Mouse (Mus musculus) E14TG2a.4 (cell line): ENCODE measurements around the gene Lgals3.

Experiments used
- H3K27me3 ChIP-seq: 2 replicates; pipeline ENCODE4 v1.6.1; 2014; ENCODE audit warnings: low read length, control low read depth; ENCODE audit not compliant: insufficient read depth
- H3K36me3 ChIP-seq: 2 replicates; pipeline ENCODE4 v1.6.1; 2014; ENCODE audit warnings: low read length, control low read depth; ENCODE audit not compliant: insufficient read depth
- H3K4me1 ChIP-seq: replicated peaks from 2 replicates; pipeline ENCODE4 v1.6.1; 2014; ENCODE audit warnings: low read depth, low read length, control low read depth
- H3K4me3 ChIP-seq: replicated peaks from 2 replicates; pipeline ENCODE4 v1.5.1; 2014; ENCODE audit warnings: mild to moderate bottlenecking, low read length
- H3K9me3 ChIP-seq: 2 replicates; pipeline ENCODE4 v1.6.1; 2014; ENCODE audit warnings: low read length, control low read depth
- CTCF ChIP-seq: conservative IDR thresholded peaks from 2 replicates; pipeline ENCODE4 v1.5.1; 2014; ENCODE audit warnings: low read length
- NANOG ChIP-seq: IDR thresholded peaks from 2 replicates; pipeline ENCODE4 v1.6.1; 2014; ENCODE audit warnings: borderline replicate concordance, low read length, mixed read lengths
- POU5F1 ChIP-seq: IDR thresholded peaks from 2 replicates; pipeline ENCODE4 v1.6.1; 2014; ENCODE audit warnings: low read length, borderline replicate concordance

The Lgals3 gene

GRCm38 (mm10) chr14:47373728-47374678, 6.5 kb downstream of the Lgals3 start:
- no peak for TF ChIP-seq NANOG
- TF ChIP-seq POU5F1, result no peak
- TF ChIP-seq CTCF, result no peak
- H3K9me3 ChIP-seq, result no peaks in the 10 kb centered on the region

GRCm38 (mm10) chr14:47376526-47376925, 9.0 kb downstream of the Lgals3 start:
- TF ChIP-seq CTCF (no peak), NANOG (no peak), POU5F1 (no peak)
- Histone ChIP-seq H3K36me3 (peaks cover 19% of the 10 kb centered on the region), H3K27me3 (peaks cover 19% of the 10 kb centered on the region), H3K4me1 (peaks cover 67% of the 10 kb centered on the region), H3K9me3 (no peaks in the 10 kb centered on the region), H3K4me3 (no peak overlapping the region)

More at GRCm38 (mm10) chr14:47373728-47374678, 6.5 kb downstream of the Lgals3 start:
- H3K36me3 ChIP-seq, result no peaks in the 10 kb centered on the region
- peaks cover 55% of the 10 kb centered on the region for H3K4me1 ChIP-seq
- peaks cover 19% of the 10 kb centered on the region for H3K27me3 ChIP-seq
- H3K4me3 ChIP-seq, result peak overlapping the region; percentile 75

- no peak for TF ChIP-seq NANOG
- TF ChIP-seq POU5F1, result no peak
- no peak for TF ChIP-seq CTCF
- H3K9me3 ChIP-seq, result no peaks in the 10 kb centered on the region
- no peak overlapping the region for H3K4me3 ChIP-seq
- peaks cover 31% of the 10 kb centered on the region for H3K36me3 ChIP-seq
- peaks cover 13% of the 10 kb centered on the region for H3K27me3 ChIP-seq
- H3K4me1 ChIP-seq, result peaks cover 62% of the 10 kb centered on the region
These were observed 10.8 kb downstream of the Lgals3 start for GRCm38 (mm10) chr14:47378336-47378735.

- Histone ChIP-seq H3K27me3 (no peaks in the 10 kb centered on the region), H3K4me1 (peaks cover 35% of the 10 kb centered on the region)
These were observed 16.4 kb downstream of the Lgals3 start for GRCm38 (mm10) chr14:47383911-47384310.

GRCm38 (mm10) chr14:47384653-47385052, 17.1 kb downstream of the Lgals3 start:
- no peak for TF ChIP-seq NANOG
- no peak for TF ChIP-seq POU5F1
- no peak for TF ChIP-seq CTCF
- Histone ChIP-seq H3K36me3 (peaks cover 84% of the 10 kb centered on the region), H3K4me1 (peaks cover 29% of the 10 kb centered on the region), H3K9me3 (no peaks in the 10 kb centered on the region), H3K27me3 (no peaks in the 10 kb centered on the region), H3K4me3 (no peak overlapping the region)

More at GRCm38 (mm10) chr14:47383911-47384310, 16.4 kb downstream of the Lgals3 start:
- H3K36me3 ChIP-seq, result peaks cover 82% of the 10 kb centered on the region
- H3K4me3 ChIP-seq, result no peak overlapping the region
- TF ChIP-seq NANOG, result no peak
- no peaks in the 10 kb centered on the region for H3K9me3 ChIP-seq

- TF ChIP-seq CTCF (no peak), POU5F1 (no peak), NANOG (no peak)
- Histone ChIP-seq H3K4me1 (peaks cover 23% of the 10 kb centered on the region), H3K36me3 (peaks cover 89% of the 10 kb centered on the region), H3K4me3 (no peak overlapping the region), H3K9me3 (no peaks in the 10 kb centered on the region), H3K27me3 (no peaks in the 10 kb centered on the region)
These were observed 18.6 kb downstream of the Lgals3 start for GRCm38 (mm10) chr14:47386125-47386524.

- Histone ChIP-seq H3K4me3 (no peak overlapping the region), H3K9me3 (no peaks in the 10 kb centered on the region), H3K27me3 (no peaks in the 10 kb centered on the region), H3K36me3 (peaks cover 97% of the 10 kb centered on the region), H3K4me1 (peaks cover 14% of the 10 kb centered on the region)
- TF ChIP-seq POU5F1, result no peak
- TF ChIP-seq CTCF, result no peak
- TF ChIP-seq NANOG, result no peak
These were observed 26.0 kb downstream of the Lgals3 start for GRCm38 (mm10) chr14:47393354-47394094.

GRCm38 (mm10) chr14:47395007-47395406, 27.5 kb downstream of the Lgals3 start:
- Histone ChIP-seq H3K4me3 (no peak overlapping the region), H3K9me3 (no peaks in the 10 kb centered on the region), H3K27me3 (no peaks in the 10 kb centered on the region), H3K4me1 (peaks cover 14% of the 10 kb centered on the region), H3K36me3 (peaks cover 95% of the 10 kb centered on the region)
- TF ChIP-seq NANOG, result no peak
- no peak for TF ChIP-seq CTCF
- TF ChIP-seq POU5F1, result no peak
